Mouse (Mus musculus): ENCODE data around the gene Atat1.
"Not testable (repeated sequence)": the region's sequence is repeated elsewhere in the genome, so short reads cannot be mapped to it uniquely, and the experiment has no call there.

Gene Atat1

DNA sequence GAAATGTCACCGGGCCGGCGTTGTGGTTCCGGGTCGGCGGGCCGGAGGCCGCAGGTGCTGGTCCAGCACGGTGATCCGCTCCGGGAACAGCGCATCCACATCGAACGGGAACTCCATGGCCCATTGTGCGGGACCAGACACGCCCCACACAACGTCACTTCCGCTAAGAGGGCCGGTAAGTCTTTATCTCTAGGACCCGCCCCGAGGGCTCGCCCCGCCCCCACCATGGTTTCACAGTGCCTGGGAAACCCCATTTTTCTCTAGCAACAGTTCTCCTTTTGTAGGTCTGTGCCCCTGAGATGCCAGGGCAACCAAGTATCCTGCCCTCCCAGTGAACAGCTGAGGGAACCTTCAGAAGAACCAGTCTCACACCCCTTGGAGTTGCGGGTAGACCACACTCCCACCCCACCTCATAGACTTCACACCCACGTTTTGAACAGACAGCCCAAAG, at the start of gene Atat1:
Gene Atat1 (minus strand): TSS at position 157 of the 451 bp plus-strand sequence.
- ChIA-PET POLR2A (interaction anchor here in 3 of 4 experiments (0.6 to 9.4 kb wide), 21 partner anchors 9 to 325 kb away, joined by 3 to 147 read pairs (median 5); partner anchors contain the start of genes 2310061I04Rik (in 2 of the 3), Mdc1 (in 2 of the 3), Nrm (in 2 of the 3) and Abcf1 (in 1 of the 3)), CTCF (interaction anchor here in 2 of 4 experiments (0.6 to 1.0 kb wide), 2 partner anchors 36 to 98 kb away, joined by 3 read pairs; no protein-coding TSS in a partner anchor)

DNA sequence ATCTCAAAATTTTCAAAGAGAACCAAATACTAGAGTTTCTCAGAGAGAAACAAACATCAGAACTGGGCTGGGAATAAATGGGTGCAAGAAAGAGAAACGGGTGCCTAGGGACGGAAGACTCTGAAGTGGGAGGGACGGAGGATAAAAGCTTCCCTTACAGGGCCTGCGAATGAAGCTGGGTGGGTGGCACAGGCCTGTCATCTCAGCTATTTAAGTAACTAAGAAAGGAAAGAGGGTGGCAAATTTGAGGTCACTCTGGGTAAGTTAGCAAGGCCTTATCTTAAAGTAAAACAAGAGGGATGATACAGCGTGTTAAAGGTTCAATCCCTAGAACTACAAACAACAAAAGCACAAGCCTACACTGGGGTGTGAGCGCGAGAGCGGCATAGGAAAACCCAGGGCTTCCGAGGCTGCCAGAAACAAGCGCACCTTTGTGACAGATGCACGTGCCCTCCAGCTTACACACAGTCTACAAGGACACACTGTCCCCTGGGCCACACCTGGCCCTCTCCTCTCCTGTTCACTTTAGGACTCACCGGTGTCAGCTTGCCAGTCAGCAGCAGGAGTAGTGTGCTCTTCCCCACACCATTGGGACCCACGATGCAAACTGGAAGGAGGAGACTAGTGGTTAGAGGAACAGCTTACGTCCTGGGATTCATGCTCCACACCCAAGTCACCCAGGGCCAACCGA, 48.8 kb upstream of the Atat1 start:
- POLR2A ChIA-PET = interaction anchor here (0.6 to 16.9 kb wide), 30 partner anchors 8 to 1101 kb away, joined by 3 to 152 read pairs (median 4); partner anchors contain the start of genes Gnl1 (in 2 of the 4), Prr3 (in 2 of the 4), Abcf1 (in 1 of the 4) and Dhx16 (in 1 of the 4)

DNA sequence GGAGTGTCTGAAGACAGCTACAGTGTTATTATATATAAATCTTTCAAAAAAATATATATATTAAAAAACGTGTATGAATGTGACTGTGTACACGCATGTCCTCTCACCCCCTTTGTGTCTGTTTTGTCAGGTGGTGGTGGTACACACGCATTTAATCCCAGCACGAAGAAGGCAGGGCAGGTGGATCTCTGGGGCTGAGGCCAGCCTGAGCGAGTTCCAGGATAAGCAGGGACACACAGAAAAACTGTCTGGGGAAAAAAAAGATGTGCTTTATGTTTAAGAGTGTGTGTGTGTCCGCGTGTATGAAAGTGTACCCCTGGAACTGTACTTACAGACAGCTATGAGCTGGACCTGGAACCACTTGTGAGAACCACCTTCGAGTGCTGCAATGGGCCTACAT, 44.8 kb upstream of the Atat1 start:
- CTCF ChIA-PET = interaction anchor here in 1 of 4 experiments (0.6 to 1.0 kb wide), 3 partner anchors 17 to 113 kb away, joined by 3 to 4 read pairs (median 3); no protein-coding TSS in a partner anchor
- POLR2A ChIA-PET = interaction anchor here in 3 of 4 experiments (0.9 to 2.8 kb wide), 16 partner anchors 9 to 97 kb away, joined by 3 to 30 read pairs (median 4); partner anchors contain the start of genes Abcf1 (in 1 of the 3), Gnl1 (in 1 of the 3) and Prr3 (in 1 of the 3)

More for the DNA sequence above, 48.8 kb upstream of the Atat1 start:
- CTCF ChIA-PET = interaction anchor here in 3 of 4 experiments (0.8 to 2.6 kb wide), 6 partner anchors 10 to 374 kb away, joined by 3 to 11 read pairs (median 4); partner anchors contain the start of gene Abcf1 (in 1 of the 3)

DNA sequence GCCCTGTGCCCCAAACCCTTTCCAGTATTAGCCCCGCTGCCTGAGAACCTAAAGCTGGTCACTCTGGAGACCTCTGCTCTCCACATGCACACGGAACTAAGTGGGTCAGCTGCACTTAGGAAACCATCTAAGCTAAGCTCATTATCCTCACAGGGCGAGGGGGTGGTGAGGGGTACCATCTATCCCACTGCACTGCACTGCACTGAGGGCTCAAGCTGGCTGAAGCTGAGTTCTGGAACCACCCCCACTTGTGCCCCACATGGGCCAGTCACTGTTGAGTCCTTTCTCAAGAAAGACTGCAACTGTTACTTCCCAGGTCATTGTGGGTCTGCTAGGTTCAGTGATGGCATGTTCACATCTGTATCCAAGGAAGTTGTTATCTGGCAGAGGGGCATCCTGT, 42.7 kb upstream of the Atat1 start:
- CTCF ChIA-PET, POLR2A ChIA-PET: not testable (repeated sequence)

DNA sequence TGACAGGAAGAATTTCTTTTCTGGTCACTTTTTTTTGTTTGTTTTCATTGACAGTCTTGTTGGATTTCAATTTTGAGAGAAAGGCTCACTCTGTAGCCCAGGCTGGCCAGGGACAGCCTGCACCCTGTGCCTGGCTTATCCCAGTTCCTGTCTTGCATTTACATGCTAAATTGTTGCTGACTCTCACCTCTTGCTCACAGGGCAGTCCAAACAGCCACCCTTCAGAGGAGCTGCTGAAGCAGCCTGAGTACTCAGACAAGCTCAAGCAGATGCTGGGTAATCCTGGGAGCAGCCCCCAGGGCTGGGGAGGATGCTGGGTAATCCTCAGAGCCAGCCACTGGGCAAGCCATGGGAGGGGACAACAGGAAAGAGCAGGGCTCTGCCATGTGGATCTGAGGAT, 41.1 kb upstream of the Atat1 start:
- POLR2A ChIA-PET = interaction anchor here in 2 of 4 experiments (0.6 to 1.1 kb wide), 3 partner anchors 21 to 33 kb away, joined by 3 to 9 read pairs (median 5); no protein-coding TSS in a partner anchor
- CTCF ChIA-PET = interaction anchor here in 1 of 4 experiments (0.5 to 0.6 kb wide), 2 partner anchors 13 to 21 kb away, joined by 3 read pairs; no protein-coding TSS in a partner anchor

DNA sequence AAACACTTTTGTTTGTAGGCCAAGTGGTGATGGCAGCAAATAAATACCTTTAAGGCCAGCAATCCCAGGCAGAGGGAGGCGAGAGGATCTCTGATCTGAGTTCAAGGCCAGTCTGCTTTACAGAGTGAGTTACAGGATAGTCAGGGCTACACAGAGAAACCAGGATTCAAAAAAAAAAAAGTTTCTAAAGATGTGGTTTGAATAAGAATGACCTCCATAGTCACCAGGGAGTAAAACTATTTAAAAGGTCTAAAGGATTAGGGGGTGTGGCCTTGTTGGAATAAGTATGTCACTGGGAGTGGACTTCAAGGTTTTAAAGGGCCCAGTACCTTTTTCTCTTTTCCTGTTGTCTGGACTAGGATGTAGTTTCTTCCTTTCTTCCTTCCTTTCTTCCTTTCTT, 30.1 kb upstream of the Atat1 start:
- ChIA-PET CTCF (interaction anchor here in 1 of 4 experiments (1.0 to 4.8 kb wide), 4 partner anchors 26 to 121 kb away, joined by 4 to 67 read pairs (median 8); no protein-coding TSS in a partner anchor), POLR2A (interaction anchor here in 2 of 4 experiments (1.0 to 8.4 kb wide), 14 partner anchors 15 to 58 kb away, joined by 3 to 241 read pairs (median 15); partner anchors contain the start of genes Abcf1 (in 1 of the 2), Gnl1 (in 1 of the 2) and Prr3 (in 1 of the 2))

DNA sequence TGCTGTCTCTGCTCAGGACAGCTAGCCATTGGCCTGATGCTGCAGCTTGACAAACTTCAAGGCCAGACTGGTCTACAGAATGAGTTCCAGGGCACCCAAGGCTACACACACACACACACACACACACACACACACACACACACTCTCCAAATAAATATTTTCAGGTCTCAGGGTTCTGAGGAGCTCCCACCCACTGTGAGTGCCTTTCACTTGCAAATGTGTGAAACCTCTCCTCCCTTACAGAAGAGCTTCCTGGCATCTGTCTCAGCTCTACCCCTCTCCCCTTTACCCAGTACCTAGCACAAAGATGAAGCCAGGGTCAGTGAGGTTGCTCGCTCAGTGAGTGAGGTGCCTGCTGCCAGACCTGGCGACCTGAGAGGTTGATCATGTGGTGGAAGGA, 29.2 kb upstream of the Atat1 start:
- CTCF ChIA-PET = interaction anchor here (0.6 to 4.8 kb wide), 26 partner anchors 19 to 849 kb away, joined by 3 to 67 read pairs (median 4); partner anchors contain the start of genes H2-T24 (in 1 of the 4), Mdc1 (in 1 of the 4) and Prr3 (in 1 of the 4)
- POLR2A ChIA-PET = interaction anchor here (0.6 to 8.4 kb wide), 60 partner anchors 10 to 348 kb away, joined by 3 to 241 read pairs (median 4); partner anchors contain the start of genes Gnl1 (in 2 of the 4), Mrps18b (in 2 of the 4), Ppp1r10 (in 2 of the 4) and Prr3 (in 2 of the 4)

DNA sequence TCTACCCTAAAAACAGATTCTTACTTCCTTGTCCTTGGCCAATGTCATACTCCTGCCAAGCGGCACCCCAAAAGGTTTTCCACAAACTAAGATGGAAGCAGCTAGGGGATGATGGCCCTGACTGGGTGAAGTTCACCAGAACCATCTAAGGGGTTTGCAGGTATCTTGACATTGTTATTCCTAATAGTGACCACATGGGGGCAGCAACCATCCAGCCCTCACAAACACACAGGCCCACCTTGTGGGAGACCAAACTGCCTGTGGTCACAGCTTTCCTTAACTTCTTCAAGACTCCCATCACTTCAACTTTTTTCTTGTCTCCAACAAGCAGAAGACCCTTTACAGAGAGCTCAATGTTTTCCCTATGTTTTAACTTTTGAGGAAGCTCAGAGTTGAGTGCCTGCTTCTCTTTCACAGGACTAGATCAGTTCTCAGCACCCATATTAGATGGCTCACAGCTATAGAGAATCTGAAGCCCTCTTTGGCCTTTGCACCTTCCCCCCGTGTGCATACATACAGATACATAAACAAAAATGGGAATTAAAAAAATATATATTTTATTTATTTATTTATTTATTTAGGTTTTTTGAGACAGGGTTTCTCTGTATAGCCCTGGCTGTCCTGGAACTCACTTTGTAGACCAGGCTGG, 27.9 kb upstream of the Atat1 start:
- ChIA-PET CTCF (interaction anchor here (0.6 to 4.8 kb wide), 36 partner anchors 10 to 255 kb away, joined by 3 to 67 read pairs (median 4); partner anchors contain the start of genes Gnl1 (in 1 of the 4), Nrm (in 1 of the 4) and Prr3 (in 1 of the 4)), POLR2A (interaction anchor here (0.6 to 8.4 kb wide), 47 partner anchors 15 to 304 kb away, joined by 3 to 241 read pairs (median 5); partner anchors contain the start of genes Gnl1 (in 3 of the 4), Prr3 (in 3 of the 4), Mrps18b (in 2 of the 4) and Ppp1r10 (in 2 of the 4))

DNA sequence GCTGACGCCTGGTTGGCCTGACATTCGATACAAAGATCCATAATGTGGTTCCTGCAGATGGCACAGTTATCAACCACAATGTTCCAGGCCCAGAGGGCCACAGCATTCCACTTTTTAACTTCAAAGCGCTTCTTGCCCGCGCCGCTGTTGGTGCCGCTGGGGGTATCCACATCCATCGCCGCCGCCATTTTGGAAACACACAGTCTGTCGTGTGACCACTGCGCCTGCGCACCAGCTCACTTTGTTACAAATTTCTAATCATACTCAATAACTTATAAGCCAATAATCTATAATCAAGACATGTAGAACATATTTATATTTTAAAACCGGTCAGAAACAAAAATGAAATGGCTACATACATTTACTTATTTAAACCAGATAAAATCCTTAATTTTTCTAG, 25.9 kb upstream of the Atat1 start:
- POLR2A ChIA-PET = interaction anchor here (0.8 to 8.4 kb wide), 35 partner anchors 13 to 283 kb away, joined by 3 to 241 read pairs (median 6); partner anchors contain the start of genes Gnl1 (in 2 of the 4), Mrps18b (in 2 of the 4), Ppp1r10 (in 2 of the 4) and Prr3 (in 2 of the 4)
- CTCF ChIA-PET = interaction anchor here (0.9 to 4.8 kb wide), 8 partner anchors 22 to 125 kb away, joined by 4 to 67 read pairs (median 10); no protein-coding TSS in a partner anchor

DNA sequence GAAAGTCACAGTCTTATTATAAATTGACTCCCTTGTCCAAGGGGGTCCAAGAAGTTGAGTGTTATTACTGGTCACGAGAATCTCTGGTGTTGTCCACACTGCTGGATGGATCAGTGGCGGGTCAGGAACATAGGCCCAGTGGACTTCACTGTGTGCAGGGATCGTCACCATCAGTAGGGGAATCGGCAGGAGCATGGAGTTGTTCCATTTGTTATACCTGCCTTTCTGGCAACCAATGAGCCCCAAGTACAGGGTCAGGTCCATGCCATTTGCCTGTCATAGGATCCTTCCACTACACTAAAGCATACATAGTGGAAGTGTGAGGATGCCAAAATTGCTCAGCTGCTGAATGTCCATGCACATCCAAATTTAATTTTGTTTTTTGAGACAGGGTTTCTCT, 22.7 kb upstream of the Atat1 start:
- ChIA-PET CTCF (no interaction called here), POLR2A (interaction anchor here in 1 of 4 experiments (8.4 kb wide), 1 partner anchor 10 kb away, joined by 241 read pairs; no protein-coding TSS in a partner anchor)

DNA sequence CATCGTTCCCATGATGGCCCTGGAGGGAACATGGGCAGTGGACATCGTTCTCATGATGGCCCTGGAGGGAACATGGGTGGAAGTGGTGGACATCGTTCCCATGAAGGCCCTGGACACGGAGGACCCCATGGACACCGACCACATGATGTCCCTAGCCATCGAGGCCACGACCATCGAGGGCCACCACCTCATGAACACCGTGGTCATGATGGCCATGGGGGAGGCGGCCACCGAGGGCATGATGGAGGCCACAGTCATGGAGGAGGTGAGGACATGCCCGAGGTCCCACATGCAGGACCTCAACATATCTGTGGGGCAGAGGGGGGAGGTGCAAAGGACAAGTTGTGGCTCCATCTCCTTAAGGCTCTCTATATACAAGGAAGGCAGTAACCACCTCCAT, 20.8 kb upstream of the Atat1 start:
- POLR2A ChIA-PET = interaction anchor here in 2 of 4 experiments (1.1 to 1.3 kb wide), 2 partner anchors 20 kb away, joined by 5 to 9 read pairs; no protein-coding TSS in a partner anchor
- CTCF ChIA-PET = no interaction called here

DNA sequence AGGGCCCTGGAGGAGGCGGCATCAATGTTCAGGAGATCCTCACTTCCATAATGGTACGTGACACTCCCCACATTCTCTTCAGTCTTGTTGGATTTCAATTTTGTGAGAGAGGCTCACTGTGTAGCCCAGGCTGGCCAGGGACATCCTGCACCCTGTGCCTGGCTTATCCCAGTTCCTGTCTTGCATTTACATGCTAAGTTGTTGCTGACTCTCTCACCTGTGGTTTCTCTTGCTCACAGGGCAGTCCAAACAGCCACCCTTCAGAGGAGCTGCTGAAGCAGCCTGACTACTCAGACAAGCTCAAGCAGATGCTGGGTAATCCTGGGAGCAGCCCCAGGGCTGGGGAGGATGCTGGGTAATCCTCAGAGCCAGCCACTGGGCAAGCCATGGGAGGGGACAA, 19.7 kb upstream of the Atat1 start:
- ChIA-PET CTCF (interaction anchor here in 1 of 4 experiments (0.6 to 1.0 kb wide), 4 partner anchors 21 to 1690 kb away, joined by 3 to 4 read pairs (median 3); no protein-coding TSS in a partner anchor), POLR2A (interaction anchor here in 3 of 4 experiments (0.6 to 1.9 kb wide), 6 partner anchors 11 to 74 kb away, joined by 4 to 9 read pairs (median 6); partner anchors contain the start of genes Mrps18b (in 1 of the 3) and Ppp1r10 (in 1 of the 3))

DNA sequence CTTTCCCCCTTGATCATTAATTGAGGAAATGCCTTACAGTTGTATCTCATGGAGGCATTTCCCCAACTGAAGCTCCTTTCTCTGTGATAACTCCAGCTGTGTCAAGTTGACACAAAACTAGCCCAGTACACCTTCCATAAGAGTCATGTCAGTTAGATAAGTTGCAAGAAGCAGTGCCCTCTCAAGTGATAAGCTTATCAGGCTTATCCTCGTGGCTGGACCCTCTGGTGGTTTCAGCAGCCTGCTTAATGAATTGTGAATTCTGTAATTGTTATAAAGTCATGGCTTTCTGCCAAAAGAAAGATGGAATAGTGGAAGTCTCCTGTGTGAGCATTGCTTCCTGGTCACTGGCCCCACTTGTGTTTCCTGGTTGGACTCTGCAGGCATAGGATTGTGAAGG, 17.6 kb upstream of the Atat1 start:
- ChIA-PET POLR2A (interaction anchor here (0.6 to 11.3 kb wide), 14 partner anchors 8 to 96 kb away, joined by 3 to 241 read pairs (median 6); partner anchors contain the start of genes Abcf1 (in 1 of the 4), Mrps18b (in 1 of the 4) and Ppp1r10 (in 1 of the 4)), CTCF (interaction anchor here in 1 of 4 experiments (1.4 kb wide), 1 partner anchor 10 kb away, joined by 6 read pairs; no protein-coding TSS in a partner anchor)

DNA sequence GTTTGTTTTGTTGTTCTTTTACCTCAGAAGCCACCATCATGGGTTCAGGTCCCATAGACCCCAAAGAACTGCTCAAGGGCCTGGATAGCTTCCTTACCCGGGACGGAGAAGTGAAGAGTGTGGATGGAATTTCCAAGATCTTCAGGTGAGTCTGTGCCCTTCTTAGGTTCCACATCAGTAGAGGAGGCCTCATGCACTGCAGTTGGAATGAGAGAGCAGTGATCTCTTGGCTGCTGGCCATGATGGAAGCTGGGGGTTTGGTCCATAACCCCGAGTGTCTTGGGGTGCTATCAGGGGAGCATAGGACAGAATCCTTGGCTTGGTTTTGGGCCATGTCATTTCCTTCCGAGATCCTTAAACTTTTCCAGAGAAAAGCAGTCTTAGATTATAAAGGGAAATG, 13.4 kb upstream of the Atat1 start:
- ChIA-PET CTCF (interaction anchor here in 1 of 4 experiments (0.7 kb wide), 1 partner anchor 43 kb away, joined by 3 read pairs; the partner anchor contains the start of gene Dhx16), POLR2A (interaction anchor here in 3 of 4 experiments (0.5 to 11.3 kb wide), 17 partner anchors 10 to 1087 kb away, joined by 3 to 241 read pairs (median 4); partner anchors contain the start of genes Abcf1 (in 1 of the 3), Atat1 (in 1 of the 3) and Mdc1 (in 1 of the 3))

DNA sequence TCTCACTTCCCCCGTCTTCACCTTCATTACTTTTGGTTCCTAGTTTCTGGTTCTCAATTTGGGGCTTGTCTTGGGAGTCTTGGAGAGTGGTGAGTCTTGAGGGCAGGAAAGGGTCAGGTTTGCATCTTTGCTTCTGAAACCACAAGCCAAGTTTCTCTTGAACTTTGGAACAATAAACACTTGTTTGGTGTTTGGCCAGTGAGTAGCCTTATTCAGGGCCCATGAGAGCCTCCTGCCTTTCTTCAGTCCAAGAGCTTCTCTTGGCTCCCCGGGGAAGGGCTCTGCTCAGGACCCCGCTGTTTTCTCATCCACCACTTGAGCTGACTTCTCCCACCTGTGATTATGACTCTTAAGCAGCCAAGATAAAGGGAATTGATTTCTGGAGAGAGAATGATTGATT, 12.7 kb upstream of the Atat1 start:
- ChIA-PET POLR2A (interaction anchor here in 2 of 4 experiments (0.5 to 11.3 kb wide), 15 partner anchors 11 to 1087 kb away, joined by 3 to 241 read pairs (median 4); partner anchors contain the start of genes Prr3 (in 2 of the 2), Abcf1 (in 1 of the 2), Atat1 (in 1 of the 2) and Gnl1 (in 1 of the 2)), CTCF (interaction anchor here in 1 of 4 experiments (0.7 kb wide), 1 partner anchor 43 kb away, joined by 3 read pairs; the partner anchor contains the start of gene Dhx16)

DNA sequence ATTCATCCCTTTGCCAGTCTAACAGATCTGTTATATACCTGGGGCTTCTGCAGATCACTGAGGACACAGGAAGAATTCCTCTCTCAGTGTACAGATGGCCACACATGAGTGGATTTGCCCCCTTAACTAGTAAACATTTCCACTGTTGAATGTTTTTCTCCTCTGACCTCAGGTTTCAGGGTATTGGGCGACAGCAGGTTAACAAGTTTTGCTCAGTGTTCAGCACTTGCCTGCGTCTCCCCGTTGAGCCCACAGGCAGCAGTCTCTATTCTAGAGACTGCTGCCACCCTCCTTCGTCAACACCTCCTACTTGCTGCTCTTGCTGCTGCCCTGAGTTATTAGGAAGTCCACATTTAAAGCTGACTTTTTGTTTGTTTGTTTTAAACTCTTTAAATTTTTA, 11.8 kb upstream of the Atat1 start:
- POLR2A ChIA-PET = interaction anchor here in 3 of 4 experiments (0.5 to 11.3 kb wide), 27 partner anchors 10 to 1028 kb away, joined by 3 to 241 read pairs (median 5); partner anchors contain the start of genes Tubb5 (in 2 of the 3), 2310061I04Rik (in 1 of the 3), Abcf1 (in 1 of the 3) and Atat1 (in 1 of the 3)
- CTCF ChIA-PET = interaction anchor here in 3 of 4 experiments (1.0 to 1.4 kb wide), 3 partner anchors 72 to 86 kb away, joined by 3 to 5 read pairs (median 4); no protein-coding TSS in a partner anchor

Data from embryonic stem cell, embryonic (primary cell).